Mouse (Mus musculus) left cerebral cortex, adult 18-20 months (tissue): Measurements from ENCODE around the gene Ubxn6. TPM values are rescaled to one million over a fixed set of nuclear protein-coding genes. Genes with fewer than 3 reads are reported as not detected.

Experiments used
- DNase-seq, 2 experiments: peaks; one replicate each; pipeline ENCODE4 v3.0.0; 2021 to 2022; ENCODE audit warnings: low spot score in 2 of 2, mixed read lengths in 1 of 2
- total RNA-seq, 2 experiments: library from RNA; stranded (reverse); gene quantifications; 2 replicates each; pipeline ENCODE4 v1.2.3; 2021

Gene Ubxn6
- total RNA-seq, 2 experiments from 2014 or later = 84.1 to 97.8 TPM

- DNase-seq = no peak
These were observed 47.9 kb downstream of the Ubxn6 start for GRCm38 (mm10) chr17:56026881-56027280.

- no peak for DNase-seq
These were observed 48.5 kb downstream of the Ubxn6 start for GRCm38 (mm10) chr17:56026303-56026702.

GRCm38 (mm10) chr17:56024931-56025330 lies 49.9 kb downstream of the Ubxn6 start:
- DNase-seq = no peak

GRCm38 (mm10) chr17:56024476-56024875 lies 50.4 kb downstream of the Ubxn6 start:
- no peak for DNase-seq

- DNase-seq = no peak
These were observed 51.4 kb downstream of the Ubxn6 start for GRCm38 (mm10) chr17:56023386-56023785.

- DNase-seq = no peak
These were observed 51.9 kb downstream of the Ubxn6 start for GRCm38 (mm10) chr17:56022989-56023290.

- DNase-seq = no peak
These were observed 52.5 kb downstream of the Ubxn6 start for GRCm38 (mm10) chr17:56022131-56022988.

GRCm38 (mm10) chr17:56021161-56021910 lies 53.5 kb downstream of the Ubxn6 start:
- peak; percentile 63 to 78 for DNase-seq

- no peak for DNase-seq
These were observed 54.3 kb downstream of the Ubxn6 start for GRCm38 (mm10) chr17:56020400-56021084.

GRCm38 (mm10) chr17:56018347-56019131 lies 56.3 kb downstream of the Ubxn6 start:
- peak; percentile 66 to 68 for DNase-seq

- DNase-seq = no peak
These were observed 57.0 kb downstream of the Ubxn6 start for GRCm38 (mm10) chr17:56017848-56018247.

Other genes with a start within 250 kb of the Ubxn6 start
- gene Zfp119a, start 196.1 kb downstream of the Ubxn6 start, total RNA-seq = 1 to 10 TPM; 5.5 to 6.2 TPM
- 1 to 10 TPM; 6.1 to 8.8 TPM for gene Zfp959, start 182.9 kb downstream of the Ubxn6 start, total RNA-seq
- 1 to 10 TPM; 3.3 to 4.2 TPM for gene Zfp119b, start 125.5 kb downstream of the Ubxn6 start, total RNA-seq
- gene Ebi3, start 122.4 kb downstream of the Ubxn6 start, total RNA-seq = 1 to 10 TPM; 1.3 to 1.8 TPM
- gene Yju2, start 115.9 kb downstream of the Ubxn6 start, total RNA-seq = 10 to 100 TPM; 15.0 to 15.2 TPM
- 10 to 100 TPM; 39.2 to 41.0 TPM for gene Shd, start 104.6 kb downstream of the Ubxn6 start, total RNA-seq
- gene Fsd1, start 88.5 kb downstream of the Ubxn6 start, total RNA-seq = 10 to 100 TPM; 81.3 to 86.5 TPM
- 1 to 10 TPM; 1.9 to 2.8 TPM for gene Stap2, start 69.4 kb downstream of the Ubxn6 start, total RNA-seq
- gene Mpnd, start 69.3 kb downstream of the Ubxn6 start, total RNA-seq = 10 to 100 TPM; 85.0 to 94.3 TPM
- 10 to 100 TPM; 36.4 to 39.3 TPM for gene Sh3gl1, start 38.4 kb downstream of the Ubxn6 start, total RNA-seq
- 1 to 10 TPM; 1.9 to 2.7 TPM for gene Chaf1a, start 34.6 kb downstream of the Ubxn6 start, total RNA-seq
- 10 to 100 TPM; 90.6 to 95.8 TPM for gene Hdgfl2, start 4.6 kb upstream of the Ubxn6 start, total RNA-seq
- gene Plin4, start 34.8 kb upstream of the Ubxn6 start, total RNA-seq = 1 to 10 TPM; 2.6 to 3.4 TPM
- under 1 TPM; 0.37 to 0.60 TPM for gene Plin5, start 42.6 kb upstream of the Ubxn6 start, total RNA-seq
- 1 to 10 TPM; 1.8 to 3.6 TPM for gene Lrg1, start 47.0 kb upstream of the Ubxn6 start, total RNA-seq
- gene Sema6b, start 65.3 kb upstream of the Ubxn6 start, total RNA-seq = 100 to 1,000 TPM; 116 to 117 TPM
- 1 to 10 TPM; 6.8 to 7.9 TPM for gene Tnfaip8l1, start 87.4 kb upstream of the Ubxn6 start, total RNA-seq
- gene Mydgf, start 108.9 kb upstream of the Ubxn6 start, total RNA-seq = 10 to 100 TPM; 38.8 to 40.9 TPM
- 10 to 100 TPM; 59.7 to 69.5 TPM for gene Dpp9, start 143.9 kb upstream of the Ubxn6 start, total RNA-seq
- 10 to 100 TPM; 29.9 to 31.9 TPM for gene Fem1a, start 181.8 kb upstream of the Ubxn6 start, total RNA-seq
- 1 to 10 TPM; 5.2 to 7.6 TPM for gene Ticam1, start 201.8 kb upstream of the Ubxn6 start, total RNA-seq
- 10 to 100 TPM; 11.9 to 15.1 TPM for gene Plin3, start 217.8 kb upstream of the Ubxn6 start, total RNA-seq
- gene Arrdc5, start 225.3 kb upstream of the Ubxn6 start, total RNA-seq = not detected
- gene Uhrf1, start 228.3 kb upstream of the Ubxn6 start, total RNA-seq = 1 to 10 TPM in 1 of 2 experiments, under 1 TPM in 1; 0.35 to 1.1 TPM